Mouse (Mus musculus): Measurements from ENCODE around the gene Nin. TPM values are rescaled to one million over a fixed set of nuclear protein-coding genes. Genes with fewer than 3 reads are reported as not detected.

Nin gene
- polyA plus RNA-seq, 1 experiment from 2014 or later, result 14.5 TPM

DNA sequence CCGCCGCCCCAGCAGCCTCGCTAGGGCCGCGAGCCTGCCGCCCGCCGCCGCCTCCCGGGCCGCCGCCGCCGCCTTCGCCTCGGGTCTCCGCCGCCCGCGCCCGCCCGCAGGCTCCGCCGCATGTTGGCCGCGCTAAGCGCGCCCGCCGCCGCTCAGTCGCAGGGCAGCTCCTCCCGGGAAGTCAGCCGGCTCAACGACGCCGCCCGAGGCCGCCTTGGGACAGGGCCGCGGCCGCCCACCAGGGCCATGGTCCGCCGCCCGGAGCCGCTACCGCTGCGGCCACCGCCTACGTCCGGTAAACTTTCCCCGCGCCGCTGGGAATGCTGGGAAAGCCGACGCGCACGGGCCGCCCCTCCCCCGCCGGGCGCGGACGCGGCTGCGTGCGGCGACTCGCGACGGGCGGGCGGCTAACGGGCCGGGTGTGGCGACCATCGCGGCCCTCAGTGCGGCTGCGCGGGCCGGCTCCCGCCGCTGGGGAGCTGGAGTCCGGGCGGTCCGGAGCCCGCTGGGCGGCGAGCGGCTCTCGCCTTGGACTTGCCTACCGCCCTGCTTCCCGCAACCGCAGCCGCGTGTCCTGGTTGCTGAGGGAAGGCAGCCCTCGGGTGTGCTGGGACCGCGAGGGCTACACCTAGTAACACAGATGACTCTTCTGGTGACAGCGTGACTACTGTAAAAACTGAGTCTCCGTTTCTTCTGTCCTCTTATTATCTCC lies 126.6 kb downstream of the Nin start, which contains the start of gene Sav1:
Sav1 (minus strand) TSS at position 217 of the 712 bp plus-strand sequence.
- peak within 1 kb of the TSS; percentile 80 for H3K27ac ChIP-seq
- H3K9me3 ChIP-seq (replicated peaks), result no peaks in the 10 kb centered on the region
- H3K4me1 ChIP-seq, result peaks cover 19% of the 10 kb centered on the region
- H3K4me3 ChIP-seq, result peak within 1 kb of the TSS; percentile 82
- H3K9ac ChIP-seq, result peak within 1 kb of the TSS; percentile 85
- ATAC-seq, result peak; percentile 93
- H3K4me2 ChIP-seq, result peak within 1 kb of the TSS; percentile 80
- peaks cover 23% of the 10 kb centered on the region for H3K36me3 ChIP-seq (ENCODE audit: poor library complexity, severe bottlenecking)
- WGBS, result under 1% methylated on average over 65 of the region's 102 CpGs
- no peaks in the 10 kb centered on the region for H3K27me3 ChIP-seq

DNA sequence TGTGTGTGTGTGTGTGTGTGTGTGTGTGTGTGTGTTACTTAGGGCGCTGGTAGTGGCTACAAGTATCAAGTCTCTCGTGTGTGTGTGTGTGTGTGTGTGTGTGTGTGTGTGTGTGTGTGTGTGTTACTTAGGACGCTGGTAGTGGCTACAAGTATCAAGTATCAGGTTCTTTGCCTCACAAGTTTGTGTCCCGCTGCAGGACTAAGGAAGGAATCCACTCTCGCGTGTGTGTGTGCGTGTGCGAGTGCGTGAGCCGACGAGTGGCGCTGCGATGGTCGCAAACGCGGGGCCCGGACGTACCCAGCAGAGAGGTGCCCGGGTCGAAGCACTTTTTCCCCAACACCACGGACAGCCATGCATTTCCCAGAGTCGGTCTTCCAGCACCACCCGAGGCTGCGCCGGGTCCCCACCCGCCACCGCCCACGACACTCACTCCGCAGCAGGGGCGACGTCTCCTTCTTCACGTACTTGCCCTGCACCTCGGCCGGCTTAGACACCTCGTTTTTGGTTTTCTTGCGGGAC lies 127.2 kb downstream of the Nin start:
- Histone ChIP-seq H3K4me1 (peaks cover 19% of the 10 kb centered on the region), H3K4me3 (peak overlapping the region; percentile 82)
- WGBS, result 0% methylated on average over 23 of the region's 36 CpGs

DNA sequence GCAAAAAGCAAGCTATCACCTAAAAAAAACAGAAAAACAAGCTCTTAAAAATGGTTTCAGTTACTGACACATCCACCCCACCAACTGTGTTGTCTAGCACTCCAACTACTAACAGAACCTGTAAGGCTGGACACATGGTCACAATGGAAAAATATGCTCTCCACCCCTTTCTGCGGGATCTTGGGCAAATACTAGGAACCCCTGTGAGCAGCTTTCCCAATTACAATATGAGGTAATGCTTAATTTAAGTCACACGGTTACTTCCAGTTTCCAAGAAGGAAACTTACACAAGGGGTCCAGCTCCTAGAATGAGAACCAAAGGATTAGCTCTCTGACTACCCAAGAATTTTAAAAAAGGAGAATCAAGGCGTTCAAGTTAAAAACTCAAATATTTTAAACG lies 128.0 kb downstream of the Nin start:
- WGBS, result 30% methylated on average over 4 of the region's 4 CpGs
- Histone ChIP-seq H3K4me2 (peak overlapping the region; percentile 80), H3K4me3 (peak overlapping the region; percentile 82), H3K36me3 (ENCODE audit: poor library complexity, severe bottlenecking) (peaks cover 35% of the 10 kb centered on the region), H3K27ac (no peak overlapping the region), H3K4me1 (peaks cover 19% of the 10 kb centered on the region), H3K27me3 (no peaks in the 10 kb centered on the region), H3K9ac (peak overlapping the region; percentile 85), H3K9me3 (replicated peaks) (no peaks in the 10 kb centered on the region)
- no peak for ATAC-seq

More for the DNA sequence above, 127.2 kb downstream of the Nin start:
- Histone ChIP-seq H3K27me3 (no peaks in the 10 kb centered on the region), H3K36me3 (ENCODE audit: poor library complexity, severe bottlenecking) (peaks cover 28% of the 10 kb centered on the region), H3K4me2 (peak overlapping the region; percentile 80), H3K9ac (peak overlapping the region; percentile 85), H3K27ac (peak overlapping the region; percentile 80), H3K9me3 (replicated peaks) (no peaks in the 10 kb centered on the region)
- peak; percentile 66 for ATAC-seq

DNA sequence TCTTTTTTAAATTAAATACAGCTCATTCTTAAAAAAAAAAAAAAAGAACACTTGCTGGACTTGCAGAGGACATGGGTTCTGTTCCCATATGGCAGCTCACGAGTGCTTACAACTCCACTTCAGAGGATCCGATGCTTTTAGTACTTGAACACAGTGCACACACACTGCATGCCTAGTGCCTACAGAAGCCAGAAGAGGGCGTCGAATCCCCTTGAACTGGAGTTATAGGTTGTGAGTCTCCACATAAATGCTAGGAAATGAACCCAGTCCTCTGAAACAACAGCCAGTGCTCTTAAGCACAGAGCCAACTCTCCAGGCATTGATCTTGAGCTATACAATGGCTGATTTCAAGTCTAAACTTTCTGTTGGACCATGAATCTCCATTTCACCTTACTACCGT lies 130.6 kb downstream of the Nin start:
- Histone ChIP-seq H3K9me3 (replicated peaks) (no peaks in the 10 kb centered on the region), H3K27ac (no peak overlapping the region), H3K4me2 (no peak overlapping the region), H3K9ac (no peak overlapping the region), H3K4me3 (no peak overlapping the region), H3K27me3 (no peaks in the 10 kb centered on the region), H3K4me1 (peaks cover 19% of the 10 kb centered on the region), H3K36me3 (ENCODE audit: poor library complexity, severe bottlenecking) (peaks cover 53% of the 10 kb centered on the region)
- no peak for ATAC-seq
- WGBS, result 66% methylated on average over 5 of the region's 5 CpGs

DNA sequence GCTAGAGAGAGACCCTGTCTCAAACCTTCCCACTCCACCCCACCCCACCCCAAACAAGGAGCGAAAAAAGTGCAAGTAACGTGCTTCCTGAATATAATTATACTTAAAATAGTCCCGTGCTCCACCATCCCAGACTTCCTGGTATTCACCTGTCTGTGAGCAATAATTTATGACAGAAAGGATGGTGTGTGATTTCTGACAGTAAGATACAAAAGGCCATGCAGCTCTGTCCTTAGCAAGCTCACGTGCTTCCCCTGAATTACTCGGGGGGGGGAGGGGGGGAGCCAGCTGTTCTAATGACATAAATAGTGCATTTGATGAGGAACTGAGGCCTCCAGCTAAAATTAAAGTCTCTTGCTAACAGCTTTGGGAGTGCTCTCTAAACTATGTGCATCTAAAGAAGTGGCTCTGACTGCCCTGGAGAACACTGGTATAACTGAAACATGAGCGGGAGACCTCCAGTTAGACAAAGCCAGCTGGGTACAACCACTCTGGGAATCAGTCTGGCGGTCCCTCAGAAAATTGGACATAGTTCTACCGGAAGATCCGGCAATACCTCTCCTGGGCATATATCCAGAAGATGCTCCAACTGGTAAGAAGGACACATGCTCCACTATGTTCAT lies 136.0 kb downstream of the Nin start:
- 73% methylated on average over 9 of the region's 9 CpGs for WGBS
- Histone ChIP-seq H3K9me3 (replicated peaks) (no peaks in the 10 kb centered on the region), H3K27me3 (no peaks in the 10 kb centered on the region), H3K9ac (no peak overlapping the region), H3K36me3 (ENCODE audit: poor library complexity, severe bottlenecking) (peaks cover 54% of the 10 kb centered on the region), H3K4me1 (peaks cover 10% of the 10 kb centered on the region), H3K27ac (no peak overlapping the region), H3K4me3 (no peak overlapping the region), H3K4me2 (no peak overlapping the region)
- ATAC-seq, result no peak

DNA sequence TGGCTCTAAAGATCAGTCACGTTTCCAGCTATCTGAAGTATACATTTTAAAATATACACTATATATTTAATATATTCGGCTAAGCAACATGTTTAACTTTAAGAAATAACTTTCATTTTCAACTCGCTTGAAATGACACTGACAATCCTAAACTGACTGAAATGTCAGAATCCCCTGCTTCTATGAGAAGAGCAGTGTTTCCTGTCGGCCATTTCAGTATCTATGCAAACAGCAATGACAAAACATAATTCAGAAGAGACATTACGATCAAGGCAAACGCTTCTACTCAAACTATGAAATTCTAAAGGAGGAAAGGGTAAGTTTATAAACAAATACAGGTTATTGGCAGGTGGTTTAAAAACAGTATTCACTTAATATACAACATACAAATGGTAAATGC lies 136.8 kb downstream of the Nin start:
- H3K27ac ChIP-seq, result no peak overlapping the region
- H3K27me3 ChIP-seq, result no peaks in the 10 kb centered on the region
- H3K9me3 ChIP-seq (replicated peaks), result no peaks in the 10 kb centered on the region
- WGBS, result 88% methylated on average over 6 of the region's 6 CpGs
- no peak overlapping the region for H3K4me3 ChIP-seq
- peaks cover 54% of the 10 kb centered on the region for H3K36me3 ChIP-seq (ENCODE audit: poor library complexity, severe bottlenecking)
- no peak overlapping the region for H3K9ac ChIP-seq
- peaks cover 10% of the 10 kb centered on the region for H3K4me1 ChIP-seq
- ATAC-seq, result no peak
- H3K4me2 ChIP-seq, result no peak overlapping the region

DNA sequence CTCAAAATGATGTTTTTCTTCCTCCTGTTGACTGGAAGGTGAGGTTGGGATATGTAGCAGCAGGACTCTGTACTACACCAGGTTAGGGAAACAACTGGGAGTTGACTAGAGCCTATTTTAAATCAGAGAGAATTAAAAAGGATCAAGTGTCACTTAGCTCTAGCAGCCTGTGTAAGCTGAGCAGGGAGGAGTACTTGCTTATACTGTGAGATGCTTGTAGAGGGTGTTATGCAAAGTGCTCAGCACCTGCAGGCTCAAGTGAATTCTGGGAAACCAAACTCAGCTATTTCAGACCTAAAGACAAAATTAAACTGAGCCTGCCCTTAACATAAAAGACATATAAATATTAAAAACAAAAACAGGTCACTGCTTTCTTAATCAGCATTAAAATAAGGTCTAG lies 139.9 kb downstream of the Nin start:
- Histone ChIP-seq H3K27ac (no peak overlapping the region), H3K27me3 (no peaks in the 10 kb centered on the region), H3K4me3 (no peak overlapping the region), H3K36me3 (ENCODE audit: poor library complexity, severe bottlenecking) (peaks cover 59% of the 10 kb centered on the region), H3K4me1 (peaks cover 10% of the 10 kb centered on the region), H3K9me3 (replicated peaks) (no peaks in the 10 kb centered on the region), H3K9ac (no peak overlapping the region), H3K4me2 (no peak overlapping the region)
- ATAC-seq, result no peak

DNA sequence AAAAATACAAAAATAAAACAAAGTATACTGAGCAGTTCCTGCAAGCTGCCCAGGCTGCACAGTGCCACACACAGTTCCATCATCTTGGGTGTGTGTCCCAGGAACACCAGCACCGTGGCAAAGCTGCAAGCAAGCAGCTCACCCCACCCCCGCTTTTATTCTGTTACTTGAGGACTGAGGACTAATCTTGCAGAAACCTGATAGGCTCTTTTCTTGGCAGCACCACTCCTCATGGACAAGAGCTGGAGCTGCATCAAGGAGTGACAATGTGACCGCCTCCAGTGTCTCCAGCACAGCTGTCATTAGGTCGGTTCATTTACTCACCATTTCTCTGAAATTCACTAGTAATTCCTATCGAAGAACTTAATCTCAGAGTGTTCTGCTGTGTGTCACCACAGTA lies 145.4 kb downstream of the Nin start:
- Histone ChIP-seq H3K27ac (no peak overlapping the region), H3K4me1 (no peaks in the 10 kb centered on the region), H3K27me3 (no peaks in the 10 kb centered on the region), H3K36me3 (ENCODE audit: poor library complexity, severe bottlenecking) (peaks cover 81% of the 10 kb centered on the region), H3K9me3 (replicated peaks) (no peaks in the 10 kb centered on the region), H3K4me2 (no peak overlapping the region), H3K9ac (no peak overlapping the region), H3K4me3 (no peak overlapping the region)
- 60% methylated on average over 5 of the region's 5 CpGs for WGBS
- no peak for ATAC-seq

DNA sequence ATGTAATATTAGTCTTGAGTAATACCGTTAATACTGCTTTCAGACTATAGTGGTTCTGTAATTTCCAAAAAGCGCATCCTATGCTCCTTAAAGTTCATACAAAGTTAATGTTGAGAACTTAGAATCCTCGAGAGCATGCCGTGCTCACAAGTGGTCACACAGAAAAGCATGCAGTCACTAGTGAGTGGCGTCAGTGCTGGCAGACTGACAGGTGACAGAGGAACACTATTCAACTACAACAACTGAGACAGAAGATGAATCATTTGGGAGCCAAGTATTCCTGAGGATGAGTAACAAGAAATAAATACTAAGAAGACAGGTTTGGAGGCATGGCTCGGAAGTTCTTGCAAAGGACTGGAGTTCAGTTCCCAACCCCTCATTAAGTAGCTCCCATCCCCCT lies 146.4 kb downstream of the Nin start:
- H3K9me3 ChIP-seq (replicated peaks), result no peaks in the 10 kb centered on the region
- H3K27ac ChIP-seq, result no peak overlapping the region
- no peak overlapping the region for H3K9ac ChIP-seq
- H3K4me1 ChIP-seq, result no peaks in the 10 kb centered on the region
- H3K4me3 ChIP-seq, result no peak overlapping the region
- H3K27me3 ChIP-seq, result no peaks in the 10 kb centered on the region
- no peak for ATAC-seq
- H3K4me2 ChIP-seq, result no peak overlapping the region
- peaks cover 85% of the 10 kb centered on the region for H3K36me3 ChIP-seq (ENCODE audit: poor library complexity, severe bottlenecking)
- WGBS, result 91% methylated on average over 6 of the region's 6 CpGs

DNA sequence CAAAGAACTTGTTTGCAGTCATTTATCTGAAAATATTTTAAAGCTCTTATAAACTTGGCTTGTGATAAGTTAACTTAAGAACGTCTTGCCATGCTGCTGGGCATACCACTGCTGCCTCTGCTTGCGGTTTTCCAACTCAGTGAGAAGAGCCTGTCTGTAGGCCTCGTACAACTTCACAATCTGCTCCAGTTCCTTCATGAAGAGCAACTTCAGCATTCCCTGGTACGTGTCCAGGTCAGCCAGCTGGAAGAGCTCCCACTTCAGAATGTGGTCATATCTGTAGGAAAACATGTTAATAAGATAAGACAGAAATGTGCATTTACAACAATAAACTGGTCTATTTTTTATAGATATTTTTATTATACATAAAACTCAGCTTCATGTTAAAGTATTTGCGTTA lies 147.4 kb downstream of the Nin start:
- Histone ChIP-seq H3K36me3 (ENCODE audit: poor library complexity, severe bottlenecking) (peaks cover 86% of the 10 kb centered on the region), H3K27ac (no peak overlapping the region), H3K4me1 (no peaks in the 10 kb centered on the region), H3K9me3 (replicated peaks) (no peaks in the 10 kb centered on the region), H3K4me3 (no peak overlapping the region), H3K27me3 (no peaks in the 10 kb centered on the region), H3K4me2 (no peak overlapping the region), H3K9ac (no peak overlapping the region)
- whole genome bisulfite sequencing, result 87% methylated on average over 5 of the region's 5 CpGs
- ATAC-seq, result no peak

DNA sequence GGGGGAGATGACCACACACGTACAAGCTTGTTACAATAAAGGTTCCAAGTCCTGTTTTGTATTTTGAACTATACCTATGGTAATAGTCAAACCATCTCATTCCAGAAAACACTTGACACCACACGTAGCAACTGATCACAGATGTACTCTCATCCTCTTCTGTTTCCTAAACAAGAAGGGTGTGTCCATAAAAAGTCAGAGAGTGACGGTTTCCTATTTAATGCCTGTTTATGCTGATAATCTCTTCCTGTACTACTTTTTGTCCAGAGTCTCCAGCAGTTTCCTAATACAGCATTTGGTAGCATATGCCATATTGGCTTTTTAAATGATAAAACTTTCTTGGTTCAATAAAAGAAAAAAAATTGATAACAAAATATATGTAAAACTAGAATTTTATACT lies 147.9 kb downstream of the Nin start:
- WGBS, result 89% methylated on average over 3 of the region's 3 CpGs
- Histone ChIP-seq H3K27ac (no peak overlapping the region), H3K36me3 (ENCODE audit: poor library complexity, severe bottlenecking) (peaks cover 87% of the 10 kb centered on the region), H3K4me3 (no peak overlapping the region), H3K9ac (no peak overlapping the region), H3K4me1 (no peaks in the 10 kb centered on the region), H3K4me2 (no peak overlapping the region), H3K9me3 (replicated peaks) (no peaks in the 10 kb centered on the region), H3K27me3 (no peaks in the 10 kb centered on the region)
- ATAC-seq, result no peak

DNA sequence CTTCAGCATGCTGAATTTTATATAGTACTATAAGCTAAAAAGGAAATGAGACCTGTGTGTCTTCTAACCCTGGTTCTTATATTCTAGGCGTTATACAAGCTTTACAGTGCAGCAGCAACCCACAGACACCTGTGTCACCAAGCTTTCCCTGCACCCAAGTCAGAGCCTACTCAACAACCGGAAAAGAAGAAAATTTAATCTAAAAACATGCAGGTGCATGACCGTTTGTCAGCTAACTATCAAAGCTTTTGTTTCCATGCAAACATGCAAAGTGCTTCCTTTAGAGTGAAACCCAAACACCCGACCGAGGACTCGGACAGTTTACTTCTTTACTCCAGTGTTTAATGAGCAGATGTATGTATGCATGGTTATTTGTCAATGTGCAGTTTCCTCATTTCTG lies 150.4 kb downstream of the Nin start:
- no peak overlapping the region for H3K27ac ChIP-seq
- no peaks in the 10 kb centered on the region for H3K4me1 ChIP-seq
- ATAC-seq, result no peak
- no peak overlapping the region for H3K4me3 ChIP-seq
- peaks cover 86% of the 10 kb centered on the region for H3K36me3 ChIP-seq (ENCODE audit: poor library complexity, severe bottlenecking)
- H3K9me3 ChIP-seq (replicated peaks), result no peaks in the 10 kb centered on the region
- 91% methylated on average over 6 of the region's 6 CpGs for WGBS
- no peaks in the 10 kb centered on the region for H3K27me3 ChIP-seq
- no peak overlapping the region for H3K9ac ChIP-seq
- H3K4me2 ChIP-seq, result no peak overlapping the region

All from forebrain, embryonic 13.5 days (tissue).